Mouse (Mus musculus) left cerebral cortex, postnatal 25 days (tissue): Measurements from ENCODE around the gene Auts2. TPM values are rescaled to one million over a fixed set of nuclear protein-coding genes. Genes with fewer than 3 reads are reported as not detected.

ENCODE experiments used
- DNase-seq, 2 experiments: peaks; one replicate each; pipeline ENCODE4 v3.0.0; 2022; ENCODE audit warnings: low spot score in 2 of 2, mixed read lengths in 1 of 2
- intact Hi-C: fragments of 180-260 bp; cut with DNase I; formaldehyde crosslinking; loops from one replicate; pipeline ENCODE4 v1.15.1; 2025
- total RNA-seq, 2 experiments: library from RNA; stranded (reverse); gene quantifications; 2 replicates each; pipeline ENCODE4 v1.2.3; 2021

Auts2 gene
- total RNA-seq, 2 experiments from 2014 or later: 95.9 to 104 TPM

GRCm38 (mm10) chr5:131707471-131707870, 835.7 kb downstream of the Auts2 start:
- intact Hi-C loops: no loop called here
- peak; percentile 34 to 77 for DNase-seq

DNA sequence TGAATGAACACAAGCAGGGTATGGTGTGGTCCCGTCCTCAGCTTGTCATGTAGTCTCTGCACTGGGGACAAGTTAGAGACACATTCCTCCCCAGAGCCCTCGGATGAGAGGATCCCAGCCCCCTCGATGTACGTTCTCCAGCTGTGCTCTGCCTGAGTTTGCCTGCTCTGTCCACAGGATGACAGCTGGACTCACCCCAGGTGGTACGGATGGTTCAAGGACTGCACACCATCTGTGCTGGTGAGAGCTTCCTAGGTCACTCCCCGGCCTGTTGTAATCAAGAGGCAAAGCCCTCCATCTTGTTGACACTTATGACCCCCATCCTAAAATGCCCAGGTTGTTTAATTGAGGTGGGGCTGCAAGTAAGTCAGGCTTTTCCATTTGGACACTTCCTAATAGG, 839.4 kb downstream of the Auts2 start:
- intact Hi-C loops: no loop called here
- no peak for DNase-seq

DNA sequence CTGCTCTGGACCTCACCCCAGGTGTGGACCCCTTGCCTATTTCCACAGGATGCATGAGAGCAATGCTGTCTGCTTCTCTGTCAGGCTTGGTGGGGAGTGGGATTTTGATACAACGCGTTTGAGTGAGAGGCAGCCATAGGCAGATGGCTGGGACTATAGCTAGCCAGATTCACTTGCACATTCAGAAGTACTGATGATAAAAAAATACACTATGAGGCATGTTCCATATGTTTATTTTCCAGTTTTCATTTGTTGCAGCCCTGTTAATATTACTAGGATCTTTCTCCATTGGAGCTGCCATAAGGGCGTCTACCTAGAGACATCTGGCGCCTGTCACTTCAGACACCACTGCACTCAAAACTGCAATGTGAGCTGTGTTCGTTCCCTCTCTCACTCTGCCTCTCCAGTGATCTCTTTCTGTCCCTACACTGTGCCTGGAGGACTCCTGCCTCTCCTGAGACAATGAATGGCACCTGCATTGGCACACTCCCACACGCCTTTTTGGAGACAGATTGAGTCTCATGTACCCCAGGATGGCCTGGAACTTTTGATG, 840.2 kb downstream of the Auts2 start:
- DNase-seq: no peak
- intact Hi-C loops: no loop called here

GRCm38 (mm10) chr5:131698900-131699299, 844.2 kb downstream of the Auts2 start:
- DNase-seq: peak in 1 of 2 experiments; percentile 36
- intact Hi-C loops: no loop called here

- no peak for DNase-seq
- intact Hi-C loops: no loop called here
These were observed 852.4 kb downstream of the Auts2 start for GRCm38 (mm10) chr5:131690781-131691180.

DNA sequence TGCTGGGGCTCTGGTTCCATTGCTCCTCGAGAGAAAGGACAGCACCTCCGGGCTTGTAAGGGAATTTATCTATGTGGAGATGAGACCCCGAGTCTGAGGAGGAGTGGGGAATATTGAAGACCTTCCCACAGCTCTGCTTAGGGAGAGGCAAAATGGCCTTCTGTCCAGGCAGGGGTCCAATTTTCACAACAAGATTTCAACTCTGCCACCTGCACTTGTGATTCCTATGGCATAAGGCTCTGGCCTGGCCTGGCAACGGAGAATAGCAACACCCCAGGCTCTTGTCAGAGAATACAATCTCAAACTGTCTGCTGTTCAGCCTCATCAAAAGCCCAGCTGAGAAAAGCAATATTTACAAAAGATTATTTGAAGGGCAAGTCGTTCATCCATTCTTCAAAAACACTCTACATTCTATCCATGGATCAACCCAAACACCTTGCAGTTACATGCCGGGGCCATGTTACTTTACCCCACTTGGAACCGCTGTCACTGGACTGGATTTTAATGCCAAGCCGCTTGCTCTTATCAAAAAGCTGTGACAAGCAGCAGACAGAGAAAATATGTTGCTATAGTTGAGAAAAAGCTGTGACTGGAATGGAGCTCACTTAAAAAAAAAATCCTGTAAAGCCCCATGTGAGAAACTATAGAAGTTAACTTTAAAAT, 856.1 kb downstream of the Auts2 start:
- no peak for DNase-seq
- intact Hi-C loops: no loop called here

DNA sequence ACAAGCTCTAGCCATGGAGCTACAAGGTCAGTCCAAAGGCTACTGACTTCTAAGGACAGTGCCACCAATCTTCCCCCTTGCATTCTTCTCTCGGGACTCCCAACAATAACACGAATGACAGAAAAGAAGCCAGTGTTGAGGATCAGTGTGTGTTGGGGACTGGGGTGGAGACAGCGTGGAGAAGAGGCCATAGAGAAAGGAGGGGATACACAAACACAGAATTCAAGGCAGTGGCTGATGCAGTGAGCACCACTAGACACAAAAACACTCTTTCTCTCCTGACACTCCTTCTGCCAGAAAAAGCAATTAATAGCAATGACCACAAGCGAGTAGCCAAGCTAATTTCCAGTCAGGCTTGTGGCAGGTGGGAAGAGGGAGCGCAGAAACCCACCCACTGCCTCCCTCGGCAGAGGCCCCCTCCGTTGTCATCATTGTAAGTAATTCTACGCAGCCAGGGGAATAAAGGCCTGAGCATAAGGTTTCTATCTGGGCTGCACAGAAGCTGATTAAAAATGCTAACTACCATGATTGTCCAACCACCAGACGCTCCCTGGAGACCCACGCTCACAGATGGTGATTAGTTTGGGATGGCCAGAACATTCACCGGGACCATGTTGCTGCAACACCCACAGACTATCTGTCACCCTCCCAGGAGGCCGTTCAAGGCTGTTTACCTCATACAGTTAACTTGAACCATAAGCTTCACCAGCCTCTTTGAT, 862.9 kb downstream of the Auts2 start:
- intact Hi-C loops: no loop called here
- DNase-seq: peak; percentile 42 to 69

DNA sequence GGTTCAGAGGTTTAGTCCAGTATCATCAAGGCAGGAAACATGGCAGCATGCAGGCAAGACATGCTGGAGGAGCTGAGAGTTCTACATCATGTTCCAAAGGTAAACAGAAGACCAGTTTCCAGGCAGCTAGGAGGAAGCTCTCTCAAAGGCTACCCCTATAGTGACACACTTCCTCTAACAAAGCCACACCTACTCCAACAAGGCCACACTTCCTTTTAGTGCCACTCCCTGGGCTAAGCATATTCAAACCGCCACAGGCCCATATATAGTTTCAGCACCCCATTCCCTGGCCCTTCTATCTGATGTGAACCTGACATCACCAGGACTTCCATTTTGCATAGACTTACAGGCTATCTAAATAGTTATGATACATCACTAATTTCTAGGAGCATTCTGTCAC, 863.6 kb downstream of the Auts2 start:
- intact Hi-C loops: no loop called here
- DNase-seq: no peak

- intact Hi-C loops: no loop called here
- peak; percentile 55 to 69 for DNase-seq
These were observed 865.6 kb downstream of the Auts2 start for GRCm38 (mm10) chr5:131677518-131677917.

GRCm38 (mm10) chr5:131673696-131674095, 869.4 kb downstream of the Auts2 start:
- intact Hi-C loops: no loop called here
- DNase-seq: no peak

GRCm38 (mm10) chr5:131665068-131665467, 878.1 kb downstream of the Auts2 start:
- intact Hi-C loops: no loop called here
- DNase-seq: no peak

DNA sequence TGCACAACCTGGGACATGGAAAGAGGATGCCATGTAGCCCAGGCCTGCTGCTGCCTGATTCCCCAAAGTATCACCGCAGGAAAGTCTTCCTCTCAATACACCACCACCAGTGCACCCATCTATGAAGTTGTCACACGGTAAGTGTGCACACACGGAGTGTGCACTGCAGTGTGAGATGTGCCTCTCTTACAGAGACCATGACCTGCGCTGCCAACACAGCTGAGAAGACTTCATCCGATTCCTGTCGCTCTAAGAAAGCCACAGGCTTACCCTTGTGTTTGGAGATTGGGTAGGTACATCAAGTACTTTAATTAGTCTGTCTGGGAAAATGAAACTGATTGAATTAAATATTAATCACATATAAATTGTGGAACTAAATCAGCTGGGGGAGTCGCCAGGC, 878.5 kb downstream of the Auts2 start:
- DNase-seq: no peak
- intact Hi-C loops: no loop called here

DNA sequence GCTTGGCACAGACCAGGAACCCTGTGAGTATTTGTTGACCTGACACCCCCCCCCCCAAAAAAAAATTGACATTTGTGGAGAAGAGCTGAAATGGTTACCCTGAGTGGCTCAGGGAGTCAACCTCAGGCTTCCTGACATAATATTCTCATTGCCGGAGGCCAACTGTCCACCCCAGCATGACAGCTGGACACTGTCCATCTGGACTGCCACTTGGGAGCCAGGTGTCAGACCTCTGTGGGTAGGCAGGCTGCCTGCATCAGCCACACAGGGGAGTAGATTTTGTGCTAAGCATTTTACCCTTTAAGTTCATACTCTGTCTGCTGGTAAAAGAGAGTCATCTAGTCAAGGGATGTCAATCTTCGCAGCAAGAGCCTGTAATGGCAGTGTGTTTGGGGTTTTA, 880.5 kb downstream of the Auts2 start:
- intact Hi-C loops: no loop called here

DNA sequence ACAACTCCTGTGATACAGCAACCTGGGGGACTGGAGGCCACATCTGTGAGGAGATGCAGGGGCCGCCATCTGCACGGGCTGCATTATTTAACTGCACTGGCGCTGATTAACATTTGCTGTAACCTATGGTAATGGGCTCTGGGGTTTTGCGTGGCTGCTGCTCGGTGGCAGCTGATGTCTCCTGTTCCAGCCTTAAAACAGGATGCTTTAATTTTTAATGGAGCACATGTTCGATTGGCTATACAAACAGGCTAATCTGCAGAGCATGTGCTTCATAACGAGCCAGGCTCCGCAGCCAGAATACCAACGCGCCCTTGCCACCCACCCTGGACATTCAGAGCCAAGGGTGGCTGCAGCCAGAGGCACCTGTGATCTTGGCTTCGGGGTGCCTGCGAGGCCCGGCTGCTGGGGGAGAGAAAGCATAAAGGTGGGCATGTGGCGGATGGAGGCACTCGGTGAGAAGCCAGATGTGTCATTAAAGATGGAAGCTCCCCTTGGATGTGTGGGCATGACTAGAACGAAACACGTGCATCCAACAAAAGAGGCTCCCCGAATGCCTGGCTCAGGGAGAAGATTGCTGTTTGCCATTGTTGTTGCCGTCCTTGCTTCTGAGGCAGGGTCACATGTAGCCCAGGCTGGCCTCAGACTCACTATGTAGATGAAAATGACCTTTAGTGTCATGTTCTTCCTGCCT, 884.2 kb downstream of the Auts2 start:
- intact Hi-C loops: no loop called here
- no peak for DNase-seq

More for the DNA sequence above, 880.5 kb downstream of the Auts2 start:
- DNase-seq: no peak

GRCm38 (mm10) chr5:131654206-131654605, 888.9 kb downstream of the Auts2 start:
- DNase-seq: no peak
- intact Hi-C loops: no loop called here

DNA sequence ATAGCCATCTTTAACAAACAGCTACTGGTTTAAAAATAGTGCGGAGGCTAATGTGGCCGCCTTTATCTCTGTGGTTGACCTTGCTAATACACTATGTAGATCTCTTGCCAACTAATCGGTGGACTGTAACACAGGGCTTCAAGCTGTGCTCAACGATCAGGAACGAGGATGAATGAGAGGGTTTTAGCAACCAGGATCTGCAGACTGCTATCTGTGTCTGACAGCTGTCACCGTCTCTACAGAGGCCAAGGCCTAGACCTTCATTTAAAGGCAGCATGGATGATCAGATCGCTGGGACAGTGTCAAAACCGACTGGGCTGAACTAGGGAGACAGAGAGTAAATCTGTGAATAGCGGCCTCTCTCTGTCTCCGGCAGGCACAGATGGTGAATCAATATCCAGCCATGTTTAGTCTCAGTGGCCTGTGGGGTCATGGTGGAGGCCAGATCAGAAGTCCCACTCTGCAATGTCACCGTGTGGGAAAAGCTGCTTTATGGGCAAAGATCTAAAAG, 892.7 kb downstream of the Auts2 start:
- intact Hi-C loops: no loop called here
- DNase-seq: no peak

GRCm38 (mm10) chr5:131647683-131648119, 895.4 kb downstream of the Auts2 start:
- DNase-seq: peak in 1 of 2 experiments; percentile 28
- intact Hi-C loops: no loop called here

DNA sequence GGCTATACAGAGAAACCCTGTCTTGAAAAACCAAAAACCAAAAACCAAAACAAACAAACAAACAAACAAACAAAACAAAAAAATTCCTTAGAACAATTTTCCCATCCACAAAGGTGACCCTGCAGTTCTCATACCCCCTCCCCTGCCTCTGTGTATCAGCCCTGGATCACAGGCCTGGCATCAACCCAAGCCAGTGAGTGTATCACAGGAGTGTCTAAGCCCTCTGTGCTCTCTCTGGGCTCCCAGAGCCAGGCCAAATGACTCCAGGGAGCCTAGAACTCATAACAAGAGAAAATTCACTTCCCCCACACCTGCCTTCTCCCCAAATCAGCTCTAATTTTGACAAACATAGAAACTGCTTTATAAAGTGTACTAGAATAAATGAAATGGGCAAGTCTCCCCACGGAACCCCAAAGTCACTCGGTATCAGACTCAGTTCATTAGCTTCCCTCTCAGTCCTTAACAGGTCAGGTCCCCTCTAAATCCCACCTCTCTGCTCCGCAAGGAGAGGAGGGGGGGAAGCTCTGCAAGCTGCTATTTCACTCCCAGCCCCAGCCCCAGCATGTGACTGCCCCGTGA, 896.0 kb downstream of the Auts2 start:
- no peak for DNase-seq
- intact Hi-C loops: no loop called here

DNA sequence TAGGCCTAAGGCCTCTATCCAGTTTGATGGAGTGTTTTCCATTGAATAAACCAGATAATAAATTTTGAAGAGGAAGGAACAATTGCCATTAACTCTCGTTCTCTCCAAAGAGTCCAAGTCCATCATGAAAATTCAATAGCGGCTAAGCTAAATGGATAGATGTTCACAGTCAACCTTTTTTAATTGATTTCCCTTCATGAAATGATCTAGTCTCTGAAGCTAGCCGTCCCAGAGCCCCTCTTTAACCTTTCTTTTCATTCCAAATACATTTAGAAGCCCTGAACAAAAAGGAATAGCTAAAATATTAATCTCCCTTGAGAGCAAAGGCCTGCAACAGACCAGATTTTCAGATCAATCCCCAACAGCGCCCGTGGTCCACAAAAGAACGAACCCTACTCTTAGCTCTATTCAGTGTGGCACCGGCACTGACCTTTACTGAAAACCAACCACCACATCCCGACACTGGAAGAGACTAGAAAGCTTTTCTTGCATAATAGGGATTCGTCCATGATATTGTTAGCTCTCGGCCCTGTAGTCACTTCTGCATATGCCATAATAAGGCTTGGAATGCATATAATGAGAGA, 896.9 kb downstream of the Auts2 start:
- DNase-seq: no peak
- intact Hi-C loops: no loop called here
